Mouse (Mus musculus) testis, postnatal 14 days (tissue): ENCODE data around the gene Pole2.

Experiments
- DNase-seq: peaks from one replicate; pipeline ENCODE4 v3.0.0; 2021; ENCODE audit warnings: low spot score

The Pole2 gene

GRCm38 (mm10) chr12:69227776-69228466 lies at the start of gene Pole2:
TSS of gene Pole2 (minus strand) at chr12:69228195.
- peak; percentile 86 for DNase-seq

- no peak for DNase-seq
Observed at GRCm38 (mm10) chr12:69268956-69269355, 41.0 kb upstream of the Pole2 start.

- DNase-seq, result no peak
Observed at GRCm38 (mm10) chr12:69267956-69268632, 40.1 kb upstream of the Pole2 start.

- DNase-seq, result no peak
Observed at GRCm38 (mm10) chr12:69265031-69265430, 37.0 kb upstream of the Pole2 start.

- no peak for DNase-seq
Observed at GRCm38 (mm10) chr12:69262251-69262650, 34.3 kb upstream of the Pole2 start.

DNA sequence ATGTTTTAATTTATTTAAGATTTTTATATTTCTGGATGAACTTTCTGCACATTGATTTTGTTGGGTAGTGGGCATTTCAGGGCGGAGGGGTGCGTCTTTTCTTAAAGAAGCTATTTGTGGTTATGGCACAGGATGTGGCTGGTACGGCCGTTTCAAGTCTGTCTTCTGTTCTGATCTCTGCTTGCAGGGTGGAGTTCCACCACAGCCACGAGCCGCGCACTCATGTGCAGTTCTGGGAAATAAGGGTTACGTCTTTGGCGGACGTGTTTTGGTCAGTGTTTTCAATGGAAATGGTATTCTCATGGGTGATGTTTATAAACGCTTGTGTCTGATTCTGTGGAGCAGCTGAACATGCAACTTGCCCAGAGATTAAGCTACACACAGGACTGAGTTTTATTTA lies 29.8 kb upstream of the Pole2 start:
- DNase-seq, result no peak

GRCm38 (mm10) chr12:69253806-69254205 lies 25.8 kb upstream of the Pole2 start:
- no peak for DNase-seq

DNA sequence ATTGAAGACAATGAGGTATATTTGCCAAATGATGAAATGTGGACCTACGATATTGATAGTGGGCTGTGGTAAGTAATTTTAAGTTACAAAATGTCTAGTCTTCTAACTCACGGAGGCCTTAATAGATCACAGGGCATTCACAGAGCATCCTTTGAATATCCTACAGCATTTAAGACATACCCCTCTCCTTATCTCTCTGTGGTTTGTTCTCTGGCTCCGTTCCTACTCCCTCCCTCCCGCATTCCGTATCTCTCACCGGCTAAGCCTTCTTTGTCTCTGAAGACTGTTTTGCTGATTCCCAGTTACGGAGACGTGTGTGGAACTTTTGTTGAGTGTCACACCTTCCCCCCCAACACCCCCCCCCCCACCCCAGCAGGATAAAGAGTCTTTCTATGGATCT lies 22.8 kb upstream of the Pole2 start:
- peak; percentile 31 for DNase-seq

GRCm38 (mm10) chr12:69249766-69250165 lies 21.8 kb upstream of the Pole2 start:
- DNase-seq, result no peak

- peak; percentile 74 for DNase-seq
Observed at GRCm38 (mm10) chr12:69241771-69242431, 13.9 kb upstream of the Pole2 start.

DNA sequence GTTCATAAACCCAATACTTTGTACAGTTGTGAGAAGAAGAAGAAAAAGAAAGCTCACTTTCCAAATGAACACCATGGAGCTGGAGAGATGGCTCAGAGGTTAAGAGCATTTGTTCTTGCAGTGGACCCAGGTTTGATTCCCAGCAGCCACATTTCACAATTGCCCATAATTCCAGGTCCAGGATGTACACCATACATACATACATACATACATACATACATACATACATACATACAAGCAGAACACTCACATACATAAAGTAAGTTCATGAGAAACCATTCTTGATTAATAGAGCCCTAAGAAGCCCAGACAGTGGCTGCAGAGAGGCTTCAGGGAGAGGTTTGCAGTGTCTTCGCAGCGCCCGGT lies 13.4 kb upstream of the Pole2 start:
- DNase-seq, result no peak

- no peak for DNase-seq
Observed at GRCm38 (mm10) chr12:69240876-69241275, 12.9 kb upstream of the Pole2 start, which contains the start of gene Klhdc1. TSS of gene Klhdc1 (plus strand) at chr12:69241176.

- no peak for DNase-seq
Observed at GRCm38 (mm10) chr12:69238284-69238683, 10.3 kb upstream of the Pole2 start.

- no peak for DNase-seq
Observed at GRCm38 (mm10) chr12:69235782-69236181, 7.8 kb upstream of the Pole2 start.

- no peak for DNase-seq
Observed at GRCm38 (mm10) chr12:69229251-69229650, 1.3 kb upstream of the Pole2 start.

- DNase-seq, result no peak
Observed at GRCm38 (mm10) chr12:69220613-69221277, 7.2 kb downstream of the Pole2 start.

GRCm38 (mm10) chr12:69216587-69216986 lies 11.4 kb downstream of the Pole2 start:
- no peak for DNase-seq

DNA sequence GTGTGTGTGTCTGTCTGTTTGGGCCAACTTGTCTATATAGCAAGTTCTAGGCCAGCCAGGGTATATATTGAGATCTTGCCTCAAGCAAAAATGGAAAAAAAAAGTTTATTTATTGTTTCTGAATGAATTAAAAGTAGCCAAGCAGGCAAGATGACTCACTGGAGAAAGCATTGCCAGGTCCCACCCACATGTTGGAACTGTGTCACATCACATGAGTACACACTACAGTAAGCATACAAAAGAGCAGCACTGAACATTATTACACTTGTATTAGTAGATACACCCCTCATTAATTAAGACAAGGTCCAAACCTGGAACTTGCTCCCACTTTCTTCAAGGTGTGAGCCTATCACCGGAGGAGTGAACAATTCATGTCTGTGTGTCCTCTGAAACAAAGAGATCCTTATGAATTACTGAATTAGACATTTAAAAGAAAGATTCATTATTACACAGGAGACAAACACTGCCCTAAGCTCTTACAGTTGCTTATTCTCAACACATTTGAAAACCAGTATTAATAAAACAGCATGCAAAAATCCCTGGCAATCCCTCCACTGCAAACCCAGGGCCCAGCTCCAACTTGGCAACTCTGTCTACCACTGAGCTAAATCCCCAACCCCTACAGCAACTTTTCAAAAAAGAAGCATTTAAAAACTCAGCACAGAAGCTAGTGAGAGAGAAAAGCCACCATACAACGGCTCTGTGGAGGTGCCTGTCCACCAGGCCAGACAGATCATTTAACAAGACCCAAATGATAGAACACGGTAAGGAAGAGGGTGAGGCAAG lies 12.8 kb downstream of the Pole2 start:
- no peak for DNase-seq

GRCm38 (mm10) chr12:69214393-69214792 lies 13.6 kb downstream of the Pole2 start:
- DNase-seq, result no peak

GRCm38 (mm10) chr12:69213186-69213777 lies 14.7 kb downstream of the Pole2 start:
- no peak for DNase-seq

GRCm38 (mm10) chr12:69211057-69211456 lies 16.9 kb downstream of the Pole2 start:
- DNase-seq, result no peak
